ENCODE assay signal across 10 mouse cellular contexts in the genomic region with DNA sequence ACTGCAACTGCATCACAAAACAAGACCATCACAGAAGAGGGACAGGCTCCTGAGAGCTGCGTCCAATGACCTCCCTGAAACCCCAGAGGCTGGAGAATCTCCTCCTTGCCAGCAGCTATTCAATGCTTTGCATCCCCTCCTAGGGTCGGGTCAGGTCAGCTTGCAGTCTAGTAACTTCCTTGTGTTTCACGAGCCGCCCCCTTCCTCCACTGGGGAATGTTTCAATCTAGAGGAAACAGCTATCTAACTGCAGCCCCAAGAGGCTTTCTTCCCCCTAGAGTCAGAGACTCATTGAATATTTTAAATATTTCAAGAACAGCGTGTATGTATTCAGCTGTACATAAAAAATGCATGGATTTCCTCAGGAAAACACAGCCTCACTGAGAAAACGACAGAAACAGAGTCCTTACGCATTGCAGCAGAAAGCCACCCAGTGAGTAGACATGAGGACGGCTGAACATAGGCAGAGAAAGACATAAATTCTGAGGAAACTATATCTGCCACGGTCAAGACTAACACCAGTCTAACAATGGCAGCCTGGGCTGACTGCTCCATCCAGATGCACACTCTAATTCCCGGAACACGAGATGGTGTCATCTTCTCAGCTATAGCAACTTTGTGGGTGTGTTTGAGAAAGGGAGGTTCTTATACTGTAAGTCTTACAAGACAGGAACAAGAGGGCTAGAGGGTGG.
DNase-seq lines count a peak whose midpoint lies in the region; ATAC-seq lines count a peak whose summit lies in the region.
"Had no signal": no experiment of that assay in that cellular context is flagged by ENCODE, and none has a peak within 500 bp of the region (broad histone marks: within the 10 kb centered on the region; RNA-seq: fewer than 3 reads in every experiment).

No protein-coding gene starts in this region.

- H3K27me3 ChIP-seq in neural tube, embryonic 13.5 days, result no peaks in the 10 kb centered on the region
- H3K27me3 ChIP-seq in neural tube, embryonic 15.5 days (replicated peaks), result no peaks in the 10 kb centered on the region
- no peaks in the 10 kb centered on the region for H3K27me3 ChIP-seq in forebrain, embryonic 14.5 days (replicated peaks; ENCODE audit: control insufficient read depth, insufficient read depth, low read length)
- H3K27me3 ChIP-seq: liver, embryonic 12.5 days had no signal

- H3K4me1 ChIP-seq in neural tube, embryonic 13.5 days (replicated peaks), result 0 out of 2 replicates have a peak, but pooled peaks cover 10% of the 10 kb centered on the region
- 0 out of 2 replicates have a peak, but pooled peaks cover 4% of the 10 kb centered on the region for H3K4me1 ChIP-seq in neural tube, embryonic 15.5 days
- H3K4me1 ChIP-seq in forebrain, embryonic 14.5 days (ENCODE audit: control insufficient read depth, insufficient read depth, low read length), result no peaks in the 10 kb centered on the region
- H3K4me1 ChIP-seq: liver, embryonic 12.5 days had no signal

- no peaks in the 10 kb centered on the region for H3K36me3 ChIP-seq in neural tube, embryonic 13.5 days
- no peaks in the 10 kb centered on the region for H3K36me3 ChIP-seq in neural tube, embryonic 15.5 days
- H3K36me3 ChIP-seq in forebrain, embryonic 14.5 days (ENCODE audit: control insufficient read depth, insufficient read depth, low read length), result no peaks in the 10 kb centered on the region
- H3K36me3 ChIP-seq: liver, embryonic 12.5 days had no signal

- 0 out of 2 replicates have a peak overlapping the region, but pooled peaks have one; percentile 49 for H3K27ac ChIP-seq in neural tube, embryonic 13.5 days (replicated peaks)
- no peak overlapping the region for H3K27ac ChIP-seq in neural tube, embryonic 15.5 days (replicated peaks)
- no peak overlapping the region for H3K27ac ChIP-seq in forebrain, embryonic 14.5 days (ENCODE audit: low read depth, low read length)
- H3K27ac ChIP-seq: liver, embryonic 12.5 days had no signal

- ATAC-seq in frontal cortex, adult (ENCODE audit: low TSS enrichment), result peak; percentile 34; the same call in 1 of the 2 replicates
- ATAC-seq in neural tube, embryonic 13.5 days (ENCODE audit: low read depth), result no peak
- no peak for ATAC-seq in neural tube, embryonic 15.5 days (ENCODE audit: low FRiP score)
- no peak for ATAC-seq in forebrain, embryonic 14.5 days
- ATAC-seq: liver, embryonic 12.5 days had no signal

- no peak overlapping the region for H3K4me2 ChIP-seq in neural tube, embryonic 13.5 days
- no peak overlapping the region for H3K4me2 ChIP-seq in neural tube, embryonic 15.5 days
- H3K4me2 ChIP-seq in forebrain, embryonic 14.5 days (ENCODE audit: low read length), result no peak overlapping the region
- H3K4me2 ChIP-seq: liver, embryonic 12.5 days had no signal

- no peak overlapping the region for H3K4me3 ChIP-seq in neural tube, embryonic 13.5 days
- H3K4me3 ChIP-seq in neural tube, embryonic 15.5 days (replicated peaks), result no peak overlapping the region
- H3K4me3 ChIP-seq in forebrain, embryonic 14.5 days (ENCODE audit: low read depth, low read length), result no peak overlapping the region
- H3K4me3 ChIP-seq: liver, embryonic 12.5 days had no signal

- WGBS in neural tube, embryonic 13.5 days, result 53% methylated on average over 11 of the region's 11 CpGs
- 52% methylated on average over 11 of the region's 11 CpGs for WGBS in neural tube, embryonic 15.5 days
- 82% methylated on average over 11 of the region's 11 CpGs for WGBS in forebrain, embryonic 14.5 days

- no peak overlapping the region for H3K9ac ChIP-seq in neural tube, embryonic 13.5 days
- no peak overlapping the region for H3K9ac ChIP-seq in neural tube, embryonic 15.5 days (replicated peaks)
- no peak overlapping the region for H3K9ac ChIP-seq in forebrain, embryonic 14.5 days (ENCODE audit: low read length)
- H3K9ac ChIP-seq: liver, embryonic 12.5 days had no signal

- H3K9me3 ChIP-seq in neural tube, embryonic 13.5 days, result no peaks in the 10 kb centered on the region
- no peaks in the 10 kb centered on the region for H3K9me3 ChIP-seq in neural tube, embryonic 15.5 days (replicated peaks)
- H3K9me3 ChIP-seq in forebrain, embryonic 14.5 days (replicated peaks; ENCODE audit: control insufficient read depth, low read length), result no peaks in the 10 kb centered on the region

- no peak for DNase-seq in frontal cortex, postnatal 25 days (ENCODE audit: low spot score in 2 of 2)
- DNase-seq in heart, postnatal 4 days, result peak; percentile 67
- peak; percentile 44 for DNase-seq in mesoderm, embryonic 11.5 days (ENCODE audit: low read depth, low spot score)
- DNase-seq in forebrain, embryonic 14.5 days (ENCODE audit: low spot score), result no peak
- DNase-seq in layer of hippocampus, adult 8-10 months (ENCODE audit: low spot score in 2 of 2), result no peak
- DNase-seq: cerebellum, adult 9-11 months had no signal

Comparison
In these comparisons a context has a peak if more than half of its experiments do, and no peak if none do; other contexts are left out.
1. DNase-seq: peak in heart, postnatal 4 days (single experiment) and mesoderm, embryonic 11.5 days (single experiment); none in frontal cortex, postnatal 25 days (0 of 2), forebrain, embryonic 14.5 days (single experiment) and layer of hippocampus, adult 8-10 months (0 of 2).